In genomic region chr17:66076934-66077333, GRCm38 (mm10) we compare ENCODE assay signal across 8 mouse cellular contexts. TPM values are rescaled to one million over a fixed set of nuclear protein-coding genes. Genes with fewer than 3 reads are reported as not detected.
A peak's percentile ranks its signal among the peaks of the same experiment; 100 is the strongest.
DNase-seq lines count a peak whose midpoint lies in the region; ATAC-seq and TF ChIP-seq lines count a peak whose summit lies in the region.

TSS of gene Ankrd12 (minus strand) at chr17:66077089.

- H3K9ac ChIP-seq in hindbrain, embryonic 11.5 days (ENCODE audit: low read depth, low read length), result peak within 1 kb of the TSS; percentile 74
- peak within 1 kb of the TSS; percentile 69 for H3K9ac ChIP-seq in lung, postnatal 0 days (replicated peaks; ENCODE audit: low read depth)

- peak within 1 kb of the TSS; percentile 87 for H3K4me3 ChIP-seq in hindbrain, embryonic 11.5 days (ENCODE audit: low read depth, low read length)
- peak within 1 kb of the TSS; percentile 94 for H3K4me3 ChIP-seq in lung, postnatal 0 days (ENCODE audit: low read depth, low read length)

- peak within 1 kb of the TSS; percentile 91 for H3K27ac ChIP-seq in hindbrain, embryonic 11.5 days (ENCODE audit: low read depth, low read length)
- peak within 1 kb of the TSS; percentile 92 for H3K27ac ChIP-seq in lung, postnatal 0 days (ENCODE audit: low read length)

- H3K4me1 ChIP-seq in hindbrain, embryonic 11.5 days (replicated peaks; ENCODE audit: control insufficient read depth, insufficient read depth, low read length), result no peaks in the 10 kb centered on the region
- no peaks in the 10 kb centered on the region for H3K4me1 ChIP-seq in lung, postnatal 0 days (ENCODE audit: insufficient read depth, low read depth, low read length)

- no peaks in the 10 kb centered on the region for H3K9me3 ChIP-seq in hindbrain, embryonic 11.5 days (ENCODE audit: control insufficient read depth, low read length)
- H3K9me3 ChIP-seq in lung, postnatal 0 days (ENCODE audit: low read length), result no peaks in the 10 kb centered on the region

- peak; percentile 97 for DNase-seq in NIH3T3 (ENCODE audit: low read depth)
- peak; percentile 97 for DNase-seq in cerebellum, adult 9-11 months
- DNase-seq in frontal cortex, adult 2 months (ENCODE audit: extremely low spot score in 1 of 2, low spot score in 1 of 2), result peak; percentile 88 to 96
- peak; percentile 94 for DNase-seq in hindbrain, embryonic 11.5 days (ENCODE audit: low spot score)
- peak; percentile 95 to 96 for DNase-seq in layer of hippocampus, postnatal 10 days (ENCODE audit: low spot score in 2 of 2)
- DNase-seq in lung, postnatal 0 days (ENCODE audit: low spot score), result peak; percentile 97
- peak; percentile 92 for DNase-seq in ovary, postnatal 10 days (ENCODE audit: low spot score)
- DNase-seq in thymus, postnatal 0 days (ENCODE audit: low spot score), result peak; percentile 95

- no peaks in the 10 kb centered on the region for H3K36me3 ChIP-seq in hindbrain, embryonic 11.5 days (ENCODE audit: control insufficient read depth, insufficient read depth, low read length)
- no peaks in the 10 kb centered on the region; the same call in 1 of the 2 replicates for H3K36me3 ChIP-seq in lung, postnatal 0 days (ENCODE audit: insufficient read depth, low read length)

- H3K27me3 ChIP-seq in hindbrain, embryonic 11.5 days (ENCODE audit: control insufficient read depth, insufficient read depth, low read length), result no peaks in the 10 kb centered on the region
- no peaks in the 10 kb centered on the region for H3K27me3 ChIP-seq in lung, postnatal 0 days (replicated peaks; ENCODE audit: insufficient read depth, low read length)

- under 1% methylated on average over 46 of the region's 53 CpGs for WGBS in hindbrain, embryonic 11.5 days
- WGBS in lung, postnatal 0 days, result 1% methylated on average over 40 of the region's 53 CpGs

- TF ChIP-seq EP300 in lung, postnatal 0 days (IDR thresholded peaks at IDR 0.05), result no peak

- no peak for TF ChIP-seq CTCF in lung, postnatal 0 days (IDR thresholded peaks at IDR 0.05)

- peak within 1 kb of the TSS; percentile 87 for H3K4me2 ChIP-seq in hindbrain, embryonic 11.5 days (replicated peaks; ENCODE audit: low read depth, low read length)
- peak within 1 kb of the TSS; percentile 95 for H3K4me2 ChIP-seq in lung, postnatal 0 days (replicated peaks; ENCODE audit: low read depth, low read length)

- ATAC-seq in hindbrain, embryonic 11.5 days (ENCODE audit: low FRiP score), result peak; percentile 99
- peak; percentile 99 for ATAC-seq in lung, postnatal 0 days

RNA-seq across cellular contexts. Expression of gene Ankrd12, which starts in this region (rescaled TPM):
- polyA plus RNA-seq in frontal cortex, adult 2 months (2012; rRNA removed), result 24.4 and 26.1 TPM in 2 replicates
- polyA plus RNA-seq in hindbrain, embryonic 11.5 days (2014; fragmentation: Nextera tagmentation; extraction: Ambion mirVana), result 35.3 and 49.2 TPM in 2 replicates
- total RNA-seq in layer of hippocampus, postnatal 10 days (2021), result 100 to 1,000 TPM; 102 to 116 TPM
- polyA plus RNA-seq in lung, postnatal 0 days (2015; fragmentation: Nextera tagmentation; extraction: Ambion mirVana), result 29.4 and 33.4 TPM in 2 replicates
- polyA plus RNA-seq in thymus, postnatal 0 days (2015; fragmentation: Nextera tagmentation; extraction: Ambion mirVana), result 31.6 and 32.4 TPM in 2 replicates

Comparison
In these comparisons a context has a peak if more than half of its experiments do, and no peak if none do; other contexts are left out.
1. Peak in every context shown above with its lines: DNase-seq, ATAC-seq, H3K4me3 ChIP-seq and H3K27ac ChIP-seq.